Comparison of ENCODE assay signal across 27 mouse cellular contexts in the genomic region with DNA sequence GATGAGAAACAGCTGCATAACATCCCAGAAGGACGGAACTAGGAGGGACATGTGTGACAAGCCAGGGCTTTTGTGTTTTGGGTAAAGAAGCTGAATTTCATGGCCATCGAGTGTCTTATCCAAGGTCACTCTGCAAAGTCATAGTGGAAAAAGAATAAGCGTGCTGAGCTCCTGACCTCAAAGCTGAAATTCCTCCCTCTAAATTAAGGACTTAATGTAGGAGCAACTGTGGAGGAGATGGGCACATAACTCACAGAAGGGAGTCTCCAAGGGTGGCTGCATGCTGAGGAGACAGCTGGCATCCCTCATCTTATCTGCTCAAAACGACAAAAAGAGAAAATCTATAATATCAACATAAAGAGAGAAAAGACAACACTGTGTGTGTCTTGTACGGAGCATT. TPM values are rescaled to one million over a fixed set of nuclear protein-coding genes. Genes with fewer than 3 reads are reported as not detected.
"Had no signal": no experiment of that assay in that cellular context is flagged by ENCODE, and none has a peak within 500 bp of the region (broad histone marks: within the 10 kb centered on the region; RNA-seq: fewer than 3 reads in every experiment).

No protein-coding gene starts in this region.

- H3K9ac ChIP-seq: forebrain, postnatal 0 days; heart, embryonic 13.5 days; heart, embryonic 15.5 days; hindbrain, embryonic 13.5 days; hindbrain, embryonic 15.5 days; limb, embryonic 13.5 days; limb, embryonic 15.5 days; liver, embryonic 12.5 days; liver, embryonic 14.5 days had no signal

- H3K9me3 ChIP-seq: heart, embryonic 13.5 days; heart, embryonic 15.5 days; hindbrain, embryonic 13.5 days; hindbrain, embryonic 15.5 days; limb, embryonic 13.5 days; limb, embryonic 15.5 days; liver, embryonic 12.5 days had no signal

- H3K4me2 ChIP-seq: heart, embryonic 11.5 days; heart, embryonic 13.5 days; heart, embryonic 15.5 days; hindbrain, embryonic 13.5 days; hindbrain, embryonic 15.5 days; limb, embryonic 13.5 days; limb, embryonic 15.5 days; liver, embryonic 12.5 days had no signal

- H3K36me3 ChIP-seq: heart, embryonic 13.5 days; heart, embryonic 15.5 days; hindbrain, embryonic 13.5 days; hindbrain, embryonic 15.5 days; limb, embryonic 13.5 days; limb, embryonic 15.5 days; liver, embryonic 12.5 days had no signal

- H3K4me3 ChIP-seq: heart, embryonic 13.5 days; heart, embryonic 15.5 days; hindbrain, embryonic 13.5 days; hindbrain, embryonic 15.5 days; limb, embryonic 13.5 days; limb, embryonic 15.5 days; liver, embryonic 12.5 days had no signal

- H3K27me3 ChIP-seq: heart, embryonic 13.5 days; heart, embryonic 15.5 days; hindbrain, embryonic 13.5 days; hindbrain, embryonic 15.5 days; limb, embryonic 15.5 days had no signal

- H3K27ac ChIP-seq: heart, embryonic 13.5 days; heart, embryonic 15.5 days; hindbrain, embryonic 13.5 days; hindbrain, embryonic 15.5 days; hindbrain, postnatal 0 days; limb, embryonic 13.5 days; limb, embryonic 15.5 days; liver, embryonic 12.5 days; liver, embryonic 14.5 days had no signal

- ATAC-seq: forebrain, postnatal 0 days; hindbrain, postnatal 0 days; intestine, embryonic 16.5 days; liver, embryonic 12.5 days had no signal

- H3K4me1 ChIP-seq: liver, embryonic 12.5 days had no signal

- DNase-seq: forebrain, postnatal 0 days; gastrocnemius, postnatal 14 days; gastrocnemius, postnatal 36 days; heart, adult 18-20 months; heart, postnatal 14 days; heart, postnatal 36 days; kidney, adult 11 months; kidney, adult 8-10 months; kidney, postnatal 25 days; layer of hippocampus, adult 9-11 months; layer of hippocampus, postnatal 36 days; left cerebral cortex, postnatal 4 days had no signal

RNA-seq across cellular contexts. Expression of gene E130114P18Rik, which starts 33.9 kb away (rescaled TPM):
- total RNA-seq: gastrocnemius, adult 8-10 months; heart, adult 18-20 months; heart, postnatal 14 days; hematopoietic stem cell, adult 5-6 weeks; liver, adult 2 months had no signal
- polyA plus RNA-seq: large intestine, adult 2 months; liver, adult 2 months; liver, embryonic 12.5 days; liver, embryonic 14.5 days had no signal
